Mouse (Mus musculus): ENCODE measurements around the gene Ndrg3. TPM values are rescaled to one million over a fixed set of nuclear protein-coding genes. Genes with fewer than 3 reads are reported as not detected.
"Not testable (repeated sequence)": the region's sequence is repeated elsewhere in the genome, so short reads cannot be mapped to it uniquely, and the experiment has no call there.

The Ndrg3 gene
- polyA plus RNA-seq, 1 experiment from 2014 or later, result 68.1 TPM

DNA sequence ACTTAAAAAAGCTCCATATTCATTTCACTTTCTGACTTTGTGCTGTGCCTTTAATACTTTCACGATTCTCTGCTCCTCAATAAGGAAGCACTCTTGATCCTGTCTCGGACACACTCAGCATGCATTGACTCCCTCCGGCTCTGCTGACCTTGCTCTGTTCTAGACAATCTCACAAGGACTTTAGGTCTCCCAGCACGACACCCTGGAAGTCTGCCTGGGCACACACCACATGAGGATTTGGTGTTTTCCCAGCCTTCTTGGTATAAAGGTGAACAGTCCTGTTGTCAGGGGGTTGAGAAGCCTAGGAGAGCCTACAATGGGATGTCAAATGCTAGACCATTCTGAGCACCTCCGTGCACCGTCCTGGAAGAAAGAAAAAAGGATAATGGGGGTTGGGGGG, 99.0 kb downstream of the Ndrg3 start:
- Histone ChIP-seq H3K27ac (no peak overlapping the region), H3K9ac (no peak overlapping the region), H3K9me3 (replicated peaks) (no peaks in the 10 kb centered on the region), H3K4me3 (no peak overlapping the region), H3K36me3 (ENCODE audit: poor library complexity, severe bottlenecking) (no peaks in the 10 kb centered on the region), H3K4me2 (no peak overlapping the region), H3K27me3 (no peaks in the 10 kb centered on the region), H3K4me1 (peaks cover 8% of the 10 kb centered on the region)
- 70% methylated on average over 6 of the region's 6 CpGs for WGBS
- ATAC-seq, result no peak

DNA sequence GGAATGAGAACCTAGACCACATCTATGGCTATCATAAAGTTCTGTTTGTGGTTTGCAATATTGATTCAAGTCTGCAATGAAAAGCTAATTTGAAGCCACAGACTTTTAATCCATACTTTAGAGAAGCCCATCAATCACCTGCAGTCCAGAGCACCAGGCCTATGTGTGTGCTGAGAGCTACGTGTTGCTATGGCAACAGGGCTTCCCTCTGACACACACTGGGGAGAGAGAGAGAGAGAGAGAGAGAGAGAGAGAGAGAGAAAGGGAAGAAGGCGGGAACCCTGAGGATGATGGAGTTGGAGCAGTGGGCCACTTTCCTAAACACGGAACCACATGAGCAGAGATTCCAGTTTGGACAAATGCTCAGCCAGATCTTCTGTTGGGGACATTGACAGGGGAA, 99.6 kb downstream of the Ndrg3 start:
- no peak overlapping the region for H3K27ac ChIP-seq

DNA sequence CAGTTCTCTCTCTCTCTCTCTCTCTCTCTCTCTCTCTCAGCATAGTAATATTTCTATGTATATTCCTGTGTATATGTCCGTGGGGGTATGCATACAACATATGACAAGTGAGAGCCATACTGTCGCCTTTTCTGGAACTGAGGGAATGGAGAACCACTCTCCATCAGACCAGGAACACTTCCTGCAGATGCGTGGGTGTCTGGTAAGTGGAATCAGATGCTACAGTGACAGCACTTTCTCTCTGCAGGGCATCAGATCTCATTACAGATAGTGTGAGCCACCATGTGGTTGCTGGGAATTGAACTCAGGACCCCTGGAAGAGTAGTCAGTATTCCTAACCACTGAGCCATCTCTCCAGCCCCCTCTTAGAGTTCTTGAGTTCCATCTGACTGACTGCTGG, 103.4 kb downstream of the Ndrg3 start:
- WGBS, result 73% methylated on average over 3 of the region's 3 CpGs
- Histone ChIP-seq H3K9me3 (replicated peaks) (no peaks in the 10 kb centered on the region), H3K9ac (no peak overlapping the region), H3K27ac (no peak overlapping the region), H3K27me3 (no peaks in the 10 kb centered on the region), H3K4me1 (peaks cover 8% of the 10 kb centered on the region), H3K4me3 (no peak overlapping the region), H3K36me3 (ENCODE audit: poor library complexity, severe bottlenecking) (no peaks in the 10 kb centered on the region), H3K4me2 (no peak overlapping the region)
- ATAC-seq, result no peak

More for the DNA sequence above, 99.6 kb downstream of the Ndrg3 start:
- Histone ChIP-seq H3K36me3 (ENCODE audit: poor library complexity, severe bottlenecking) (no peaks in the 10 kb centered on the region), H3K4me2 (no peak overlapping the region), H3K9me3 (replicated peaks) (no peaks in the 10 kb centered on the region), H3K4me1 (peaks cover 8% of the 10 kb centered on the region), H3K4me3 (no peak overlapping the region), H3K9ac (no peak overlapping the region), H3K27me3 (no peaks in the 10 kb centered on the region)
- ATAC-seq, result no peak
- 41% methylated on average over 3 of the region's 3 CpGs for WGBS

DNA sequence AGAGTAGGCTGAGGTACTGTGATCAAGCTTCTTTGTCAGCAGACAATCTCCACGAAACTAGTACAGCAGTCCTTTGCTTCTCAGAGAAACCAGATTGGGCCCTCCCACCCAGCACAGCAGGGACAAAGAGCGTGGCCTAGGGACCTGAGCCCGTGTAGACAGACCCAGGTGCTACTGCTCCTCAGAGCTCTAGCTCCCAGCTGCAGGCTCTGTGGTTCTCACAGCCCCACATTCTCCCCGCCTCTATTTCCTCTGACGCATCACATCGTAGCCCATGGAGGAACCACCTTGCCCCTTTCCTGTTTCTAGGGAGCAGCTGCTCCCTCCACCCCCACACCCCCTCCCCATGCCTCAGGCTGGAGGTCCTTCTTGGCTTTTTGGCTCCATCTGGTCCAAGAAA, 104.8 kb downstream of the Ndrg3 start, which contains the start of gene Sla2:
Gene Sla2, minus strand, starts transcription at position 176 of the 400 bp plus-strand sequence.
- WGBS, result 79% methylated on average over 6 of the region's 6 CpGs
- no peak for ATAC-seq
- H3K4me3 ChIP-seq, result no peak within 1 kb of the TSS
- no peak within 1 kb of the TSS for H3K4me2 ChIP-seq
- H3K27me3 ChIP-seq, result no peaks in the 10 kb centered on the region
- peaks cover 3% of the 10 kb centered on the region for H3K4me1 ChIP-seq
- H3K27ac ChIP-seq, result no peak within 1 kb of the TSS
- no peaks in the 10 kb centered on the region for H3K9me3 ChIP-seq (replicated peaks)
- H3K36me3 ChIP-seq (ENCODE audit: poor library complexity, severe bottlenecking), result no peaks in the 10 kb centered on the region
- H3K9ac ChIP-seq, result no peak within 1 kb of the TSS

DNA sequence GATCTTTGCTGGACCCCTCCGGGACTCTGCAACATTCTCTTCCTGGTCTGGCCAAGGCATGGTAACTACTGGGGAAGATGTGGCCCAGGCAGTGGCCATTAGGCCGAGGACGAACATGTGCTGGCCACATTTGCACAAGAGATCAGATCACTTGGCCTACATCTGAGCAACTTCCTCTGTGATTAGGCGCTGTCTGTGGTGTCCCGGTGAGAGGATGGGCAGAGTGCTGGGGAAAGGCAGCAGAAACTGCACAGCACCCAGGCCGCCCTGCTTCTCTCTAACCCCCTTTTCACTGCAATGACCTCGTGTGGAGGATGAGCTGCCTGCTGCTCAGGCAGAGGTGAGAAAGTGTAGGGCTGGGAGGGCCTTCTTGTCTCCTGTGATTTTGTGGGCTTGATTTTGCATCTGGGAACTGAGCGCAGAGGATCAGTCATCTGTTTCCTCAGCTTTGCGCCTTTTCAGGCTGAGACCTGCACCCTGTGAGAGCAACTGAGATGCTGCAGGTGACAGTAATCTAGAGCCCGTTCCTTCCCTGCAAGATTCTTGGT, 105.7 kb downstream of the Ndrg3 start:
- Histone ChIP-seq H3K36me3 (ENCODE audit: poor library complexity, severe bottlenecking) (no peaks in the 10 kb centered on the region), H3K9ac (no peak overlapping the region), H3K4me1 (no peaks in the 10 kb centered on the region), H3K9me3 (replicated peaks) (no peaks in the 10 kb centered on the region), H3K27ac (no peak overlapping the region), H3K27me3 (no peaks in the 10 kb centered on the region), H3K4me2 (no peak overlapping the region), H3K4me3 (no peak overlapping the region)
- no peak for ATAC-seq
- 82% methylated on average over 10 of the region's 10 CpGs for WGBS

DNA sequence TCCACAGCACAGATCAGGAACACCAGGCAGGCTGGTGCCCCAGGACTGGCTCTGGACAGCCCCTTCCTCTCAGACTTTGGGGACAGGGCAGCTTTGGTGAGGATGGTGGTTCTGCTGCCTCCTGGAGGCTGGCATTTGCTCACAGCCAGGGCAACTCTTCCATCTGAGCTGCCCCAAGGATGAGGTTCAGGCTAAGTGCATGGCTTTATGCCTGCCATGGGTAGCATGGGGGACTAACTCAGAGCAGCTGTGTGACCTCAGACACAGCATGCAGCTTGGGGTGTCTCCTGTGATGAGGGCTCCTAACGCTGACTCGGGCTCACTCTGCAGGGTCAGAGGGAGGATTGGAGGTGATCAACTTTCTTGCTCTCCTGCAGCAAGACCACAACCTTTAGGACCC, 106.2 kb downstream of the Ndrg3 start:
- H3K36me3 ChIP-seq (ENCODE audit: poor library complexity, severe bottlenecking); H3K27me3 ChIP-seq; H3K4me2 ChIP-seq; ATAC-seq; H3K4me1 ChIP-seq; H3K9ac ChIP-seq; H3K4me3 ChIP-seq; H3K27ac ChIP-seq; H3K9me3 ChIP-seq (replicated peaks): not testable (repeated sequence)
- WGBS, result 87% methylated on average over 2 of the region's 2 CpGs

DNA sequence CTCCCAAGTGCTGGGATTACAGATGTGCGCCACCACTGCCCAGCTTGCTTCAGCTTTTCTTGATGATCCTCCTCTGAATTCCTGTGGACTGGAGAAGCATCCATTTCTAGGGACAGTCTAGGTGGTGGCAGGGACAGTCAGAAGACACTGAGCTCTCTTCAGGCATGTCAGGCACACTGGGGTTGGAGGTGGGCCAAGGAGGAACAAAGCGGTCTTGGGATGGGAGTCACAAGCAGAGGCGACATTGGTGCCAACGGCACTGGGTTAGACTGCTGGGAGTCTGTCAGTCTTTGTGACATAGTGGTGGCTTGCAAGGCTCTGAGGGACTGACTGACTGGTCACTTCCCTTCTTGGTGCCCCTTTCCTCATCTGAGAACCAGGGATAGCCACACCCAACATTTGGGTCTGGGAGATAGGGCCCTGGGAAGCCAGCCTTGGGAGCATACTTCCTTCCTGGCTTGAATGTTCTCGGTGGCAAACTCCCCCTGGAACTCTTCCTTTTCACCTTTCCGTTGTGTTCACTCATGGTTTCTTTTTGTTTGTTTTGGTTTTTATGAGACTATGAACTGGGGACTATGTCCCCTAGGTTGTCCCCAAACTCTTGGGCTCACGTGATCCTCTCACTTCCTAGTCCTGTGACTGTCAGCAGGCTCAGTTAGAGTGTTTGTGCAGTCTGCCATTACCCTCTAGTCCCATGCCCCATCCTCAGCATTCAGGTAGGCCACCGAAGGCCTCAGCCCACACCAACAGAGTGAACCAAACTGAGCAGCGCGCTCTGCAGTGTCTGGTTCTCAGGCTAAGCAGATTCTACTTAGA, 107.3 kb downstream of the Ndrg3 start:
- Histone ChIP-seq H3K36me3 (ENCODE audit: poor library complexity, severe bottlenecking) (no peaks in the 10 kb centered on the region), H3K4me3 (no peak overlapping the region), H3K9ac (no peak overlapping the region), H3K4me2 (no peak overlapping the region), H3K9me3 (replicated peaks) (no peaks in the 10 kb centered on the region), H3K27me3 (no peaks in the 10 kb centered on the region), H3K4me1 (no peaks in the 10 kb centered on the region), H3K27ac (no peak overlapping the region)
- ATAC-seq, result no peak
- WGBS, result 86% methylated on average over 10 of the region's 10 CpGs

DNA sequence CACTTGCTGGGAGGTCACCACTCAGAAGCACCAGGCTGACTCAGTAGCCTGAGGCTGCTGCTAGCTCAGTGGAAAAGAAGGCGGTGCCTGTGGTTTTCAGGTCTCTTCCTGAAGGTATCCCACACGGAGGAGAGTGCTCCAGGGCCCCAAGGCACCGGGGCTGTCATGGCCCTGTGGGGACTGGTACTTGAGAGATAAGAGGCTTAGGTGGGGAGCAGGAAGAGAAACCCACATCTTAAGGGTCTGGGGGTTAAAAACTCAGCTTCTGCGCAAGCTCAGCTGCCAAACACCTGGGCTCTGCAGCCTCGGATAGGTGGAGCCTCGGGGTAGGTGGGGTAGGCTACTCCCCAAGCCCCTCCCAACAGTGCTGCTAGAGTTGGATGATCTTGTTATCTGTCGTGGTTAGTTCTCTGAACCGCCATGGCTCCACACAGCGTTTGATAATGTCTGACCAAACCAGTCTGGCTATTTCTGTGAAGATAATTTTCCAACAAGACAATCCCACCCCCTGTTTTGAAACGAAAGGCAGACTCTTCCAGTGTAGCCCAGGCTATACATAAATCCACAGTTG, 109.3 kb downstream of the Ndrg3 start:
- Histone ChIP-seq H3K27me3 (no peaks in the 10 kb centered on the region), H3K36me3 (ENCODE audit: poor library complexity, severe bottlenecking) (no peaks in the 10 kb centered on the region), H3K9me3 (replicated peaks) (no peaks in the 10 kb centered on the region), H3K4me2 (no peak overlapping the region), H3K4me3 (no peak overlapping the region), H3K9ac (no peak overlapping the region), H3K27ac (no peak overlapping the region), H3K4me1 (no peaks in the 10 kb centered on the region)
- WGBS, result 49% methylated on average over 10 of the region's 10 CpGs
- ATAC-seq, result no peak

DNA sequence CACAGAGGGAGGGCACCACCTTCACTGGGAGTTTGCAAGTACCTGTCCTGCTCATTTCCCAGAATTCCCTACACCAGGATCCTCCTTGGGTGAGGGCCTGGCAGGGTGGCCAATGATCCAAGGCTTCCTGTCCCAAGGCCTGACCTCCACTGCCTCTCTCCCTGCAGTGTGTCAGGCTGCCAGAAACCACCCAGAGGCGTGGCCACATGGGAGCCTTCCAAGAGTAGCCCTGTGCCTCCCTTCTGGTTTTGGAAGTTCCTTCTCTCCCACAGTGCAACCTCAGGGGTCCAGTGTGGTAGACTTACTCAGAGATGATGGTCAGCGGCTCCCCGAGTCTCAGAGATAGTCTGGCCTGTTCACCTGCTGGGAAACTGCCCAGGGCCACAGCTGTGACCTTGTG, 112.3 kb downstream of the Ndrg3 start:
- 88% methylated on average over 3 of the region's 3 CpGs for WGBS
- no peak for ATAC-seq

DNA sequence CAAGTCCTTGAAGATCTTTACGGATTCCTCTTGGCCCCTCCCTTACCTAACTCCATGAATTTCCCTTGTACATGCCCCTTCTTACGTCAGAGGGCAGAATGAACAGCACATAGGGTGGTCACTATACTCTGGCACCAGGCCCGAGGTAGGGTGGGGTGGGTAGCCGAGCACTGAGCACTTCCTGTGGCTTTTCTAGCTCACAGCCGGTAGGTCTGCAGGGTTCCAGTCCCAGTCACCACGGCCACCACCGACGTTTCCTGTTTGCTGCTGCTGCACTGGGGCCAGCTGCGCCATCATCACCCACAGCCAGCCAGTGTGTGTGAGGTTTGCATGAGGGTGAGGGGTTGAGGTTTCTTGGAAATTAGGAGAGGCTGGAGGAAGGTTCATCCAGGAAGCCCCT, 114.1 kb downstream of the Ndrg3 start:
- H3K9ac ChIP-seq, result no peak overlapping the region
- peaks cover 27% of the 10 kb centered on the region for H3K36me3 ChIP-seq (ENCODE audit: poor library complexity, severe bottlenecking)
- H3K4me3 ChIP-seq, result no peak overlapping the region
- 73% methylated on average over 9 of the region's 9 CpGs for WGBS
- no peaks in the 10 kb centered on the region for H3K9me3 ChIP-seq (replicated peaks)
- H3K27me3 ChIP-seq, result no peaks in the 10 kb centered on the region
- H3K4me1 ChIP-seq, result no peaks in the 10 kb centered on the region
- no peak overlapping the region for H3K4me2 ChIP-seq
- H3K27ac ChIP-seq, result no peak overlapping the region
- no peak for ATAC-seq

More for the DNA sequence above, 112.3 kb downstream of the Ndrg3 start:
- Histone ChIP-seq H3K27ac (no peak overlapping the region), H3K4me3 (no peak overlapping the region), H3K4me2 (no peak overlapping the region), H3K9me3 (replicated peaks) (no peaks in the 10 kb centered on the region), H3K36me3 (ENCODE audit: poor library complexity, severe bottlenecking) (peaks cover 10% of the 10 kb centered on the region), H3K27me3 (no peaks in the 10 kb centered on the region), H3K4me1 (no peaks in the 10 kb centered on the region), H3K9ac (no peak overlapping the region)

Measured in forebrain, embryonic 13.5 days (tissue).